Mouse (Mus musculus) thymus, adult 18-20 months (tissue): ENCODE results near the gene Gtf3c2.
A peak's percentile ranks its signal among the peaks of the same experiment; 100 is the strongest.
"Not testable (repeated sequence)": the region's sequence is repeated elsewhere in the genome, so short reads cannot be mapped to it uniquely, and the experiment has no call there.

Experiments
- DNase-seq, 2 experiments: peaks; one replicate each; pipeline ENCODE4 v3.0.0; 2022; ENCODE audit warnings: mixed read lengths in 2 of 2

The Gtf3c2 gene

DNA sequence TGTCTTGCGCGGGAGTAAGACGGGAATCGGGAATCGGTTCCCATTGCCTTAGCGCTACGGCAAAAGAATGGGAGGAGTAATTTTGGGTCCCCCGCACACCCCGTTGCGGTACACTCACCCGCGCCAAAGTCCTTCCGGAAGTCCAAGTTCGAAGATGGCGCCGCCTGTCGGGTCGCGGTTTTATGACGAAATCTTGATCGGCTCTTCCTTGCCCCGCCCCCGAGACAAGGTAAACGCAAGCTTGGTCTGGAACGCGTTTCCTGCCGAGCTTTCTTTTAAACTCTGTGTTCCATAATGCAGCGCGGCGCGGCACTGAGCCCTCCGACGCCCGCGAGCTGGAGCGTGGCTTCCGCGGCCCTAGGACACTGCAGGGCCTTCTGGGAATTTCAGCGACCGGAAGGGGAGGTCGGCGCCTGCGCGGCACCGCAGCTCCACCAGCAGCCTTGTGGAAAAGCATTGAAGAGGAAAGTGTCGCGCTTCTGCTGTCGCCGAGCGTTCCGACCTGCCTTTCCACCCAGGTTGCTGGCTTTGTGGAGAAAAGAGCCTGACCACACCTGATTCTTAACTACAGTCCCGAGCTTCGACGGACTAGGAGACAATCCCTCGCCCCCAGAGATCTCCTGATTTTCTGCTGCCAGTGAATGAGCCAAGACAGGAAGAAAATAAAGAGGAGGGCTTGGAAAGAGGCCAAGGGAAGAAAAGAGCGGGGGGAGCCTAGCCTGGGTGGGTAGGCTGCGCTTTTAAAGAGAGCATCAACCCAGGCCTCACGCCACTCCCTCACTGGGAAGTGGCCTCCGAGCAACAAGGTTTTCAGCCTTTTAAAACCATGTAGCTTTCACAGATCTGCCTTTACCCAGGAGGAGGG lies at the start of gene Gtf3c2, which contains the start of gene Gm29609:
TSS of gene Gtf3c2 (minus strand) at position 379 of the 865 bp plus-strand sequence.
TSS of gene Gm29609 (minus strand) at position 146 of the 865 bp plus-strand sequence.
- DNase-seq: peak; percentile 89 to 95

DNA sequence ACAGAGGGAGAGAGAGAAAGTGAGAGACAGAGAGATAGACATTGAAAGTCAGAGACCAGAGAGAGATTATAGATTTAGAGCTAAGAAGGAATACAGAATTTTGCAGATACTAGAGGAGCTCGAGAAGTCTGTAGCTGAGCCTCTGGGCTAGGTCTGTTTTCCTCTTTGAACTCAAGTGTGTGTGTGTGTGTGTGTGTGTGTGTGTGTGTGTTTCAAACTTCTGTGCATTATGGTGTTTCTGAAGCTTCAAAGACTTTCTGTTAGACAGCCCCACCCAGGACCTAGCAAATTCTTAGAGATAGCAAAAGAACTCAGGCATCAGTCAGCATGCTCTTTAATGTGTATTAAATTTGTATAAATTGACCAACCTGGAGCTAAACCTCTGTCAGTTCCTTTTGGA lies 46.7 kb upstream of the Gtf3c2 start:
- no peak for DNase-seq

DNA sequence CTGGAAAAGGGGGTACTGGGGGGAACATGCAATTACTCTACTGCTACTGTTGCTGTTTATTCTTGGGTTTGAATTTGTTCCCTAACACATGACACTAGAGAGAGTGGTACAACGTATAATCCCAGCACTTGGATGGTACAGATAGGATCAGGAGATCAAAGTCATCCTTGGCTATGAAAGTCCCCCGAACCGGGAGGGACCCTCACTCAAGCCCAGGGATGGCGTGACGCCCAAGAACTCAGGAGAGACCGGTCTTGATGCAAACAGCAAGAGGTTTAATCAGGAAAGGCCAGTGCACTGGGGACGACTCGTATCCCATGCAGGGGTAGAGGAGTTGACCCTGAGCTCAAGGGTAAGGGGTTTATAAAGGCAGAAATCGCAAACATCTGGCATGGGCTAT lies 42.8 kb upstream of the Gtf3c2 start:
- no peak for DNase-seq

DNA sequence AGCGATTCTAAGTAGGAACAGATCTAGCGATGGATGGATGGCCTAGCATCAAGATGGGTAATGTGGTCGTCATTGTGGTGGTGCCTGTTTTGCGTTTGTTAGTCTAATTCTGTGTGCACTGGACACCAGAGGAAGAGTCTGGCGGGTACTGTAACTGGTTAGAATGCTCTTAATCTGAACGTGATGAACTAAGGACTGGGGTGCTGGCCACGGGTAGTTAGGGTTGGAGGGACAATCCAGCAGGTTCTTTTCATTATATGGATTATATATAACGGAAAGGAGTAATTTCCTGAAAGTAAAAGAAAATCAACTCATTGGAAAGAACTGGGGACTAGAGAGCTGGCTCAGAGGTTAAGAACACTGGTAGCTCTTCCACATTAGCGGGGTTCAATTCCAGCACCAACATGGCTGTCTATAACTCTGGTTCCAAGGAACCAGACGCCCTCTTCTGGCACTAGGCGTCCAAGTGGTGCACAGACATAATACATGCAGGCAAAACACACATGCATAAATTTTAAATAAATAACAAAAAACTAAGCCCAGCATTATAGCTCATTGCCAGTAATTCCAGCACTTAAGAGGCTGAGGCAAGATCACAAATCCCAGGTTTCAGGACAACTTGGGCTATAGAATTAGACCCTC lies 41.5 kb upstream of the Gtf3c2 start:
- peak in 1 of 2 experiments; percentile 38 for DNase-seq

DNA sequence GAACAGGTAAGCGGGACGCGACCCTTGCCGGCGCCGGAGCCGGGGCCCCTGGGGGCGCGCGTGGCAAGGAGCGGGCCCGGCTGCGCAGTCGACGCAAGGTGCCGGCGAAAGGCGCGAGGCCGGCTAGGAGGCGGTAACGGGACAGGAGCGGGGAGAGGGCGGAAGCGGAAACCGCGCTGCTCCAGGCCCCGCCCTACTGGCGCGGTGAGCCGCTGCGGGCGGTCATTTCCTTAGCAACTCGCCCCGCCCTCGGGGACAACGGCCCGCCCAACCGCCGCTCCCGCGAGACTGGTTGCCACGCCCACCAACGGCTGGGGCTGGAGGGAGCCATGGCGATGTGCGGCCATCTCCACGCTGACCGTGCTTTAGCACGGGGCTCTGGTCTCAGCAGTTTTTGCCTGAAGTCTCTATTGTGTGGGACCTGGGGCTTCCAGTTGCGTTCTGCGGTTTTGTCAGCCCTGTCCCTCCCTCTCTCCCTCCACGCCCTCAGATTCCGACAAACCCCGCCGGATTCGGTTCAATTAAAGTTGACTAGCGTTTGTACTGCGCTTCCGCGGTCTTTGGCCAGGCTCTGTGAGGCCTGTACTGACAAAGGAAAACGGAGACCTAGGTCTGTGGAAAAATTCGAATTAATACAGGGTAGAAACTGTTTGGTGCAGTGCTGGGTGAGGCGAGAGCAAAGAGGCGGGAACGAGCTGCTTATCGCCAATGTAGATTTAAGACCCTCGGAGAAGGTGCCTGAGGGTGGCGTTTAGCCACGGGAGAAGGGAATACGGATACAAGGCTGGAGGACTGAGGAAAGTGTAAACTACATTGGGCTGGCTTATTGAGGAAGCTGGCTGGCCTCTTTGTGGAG lies 40.7 kb upstream of the Gtf3c2 start, which contains the start of gene Ppm1g:
TSS of gene Ppm1g (minus strand) at position 240 of the 856 bp plus-strand sequence.
- peak; percentile 92 to 93 for DNase-seq

DNA sequence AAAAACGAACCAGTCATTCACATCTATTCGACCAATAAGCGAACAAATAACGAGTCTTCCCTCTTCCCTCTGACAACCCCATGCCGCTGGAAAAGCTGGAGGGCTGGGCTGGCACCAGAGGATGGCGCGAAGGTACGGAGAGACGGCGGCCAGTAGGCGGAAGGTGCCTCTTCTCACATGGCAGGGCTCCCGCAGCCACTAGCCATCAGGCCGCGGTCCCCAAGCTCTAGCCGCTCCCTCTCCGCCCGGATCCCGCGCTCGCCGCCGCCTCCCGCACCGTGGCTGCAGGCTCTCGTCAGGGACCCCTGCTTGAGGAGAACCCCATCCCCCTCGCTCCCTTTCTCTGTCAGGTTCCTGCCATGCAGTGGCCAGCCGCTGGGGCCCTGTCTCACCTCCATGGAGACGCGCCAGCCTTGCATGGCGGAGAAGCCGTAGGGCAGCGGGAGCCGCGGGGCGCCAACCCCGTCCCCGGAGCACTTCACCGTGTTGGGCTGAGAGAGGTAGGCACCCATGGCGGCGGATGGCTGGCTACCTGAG lies 40.0 kb upstream of the Gtf3c2 start:
- no peak for DNase-seq

DNA sequence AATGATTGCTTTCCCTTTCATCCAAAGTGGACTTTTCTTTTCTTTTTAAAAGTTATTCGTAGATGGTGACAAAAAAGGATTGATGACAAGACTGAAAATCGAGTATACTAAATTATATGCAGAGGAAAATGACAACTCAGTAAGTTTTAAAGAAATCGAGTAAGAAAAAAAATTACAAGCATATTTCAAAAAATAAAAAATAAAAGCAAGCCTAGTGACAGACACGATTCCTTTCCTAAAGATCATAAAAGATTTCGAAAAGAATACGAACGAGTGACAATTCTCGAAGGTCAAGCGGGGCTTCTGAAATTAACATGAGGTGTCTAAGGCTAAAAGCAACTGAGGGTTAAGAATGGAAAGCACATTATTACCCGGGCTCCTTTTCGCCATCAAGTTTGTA lies 39.5 kb upstream of the Gtf3c2 start:
- DNase-seq: no peak

DNA sequence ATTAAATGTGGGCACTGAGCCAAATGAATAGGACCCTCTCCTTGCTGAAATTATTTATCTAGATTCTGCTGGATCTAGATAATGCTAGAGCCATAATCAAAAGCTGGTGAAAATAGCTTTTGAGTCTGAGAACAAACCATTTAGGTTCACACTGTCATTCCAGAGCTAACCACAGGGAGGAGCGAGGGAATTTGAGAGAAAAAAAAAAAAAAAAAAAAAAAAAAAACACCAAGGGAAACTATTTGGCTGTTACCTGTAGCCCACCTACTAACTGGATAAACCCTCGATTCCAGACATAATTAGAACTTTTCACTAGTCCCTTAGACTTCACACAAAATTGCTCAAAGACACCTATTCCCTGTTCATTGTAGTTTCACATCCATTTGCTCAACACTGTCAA lies 39.1 kb upstream of the Gtf3c2 start:
- no peak for DNase-seq

DNA sequence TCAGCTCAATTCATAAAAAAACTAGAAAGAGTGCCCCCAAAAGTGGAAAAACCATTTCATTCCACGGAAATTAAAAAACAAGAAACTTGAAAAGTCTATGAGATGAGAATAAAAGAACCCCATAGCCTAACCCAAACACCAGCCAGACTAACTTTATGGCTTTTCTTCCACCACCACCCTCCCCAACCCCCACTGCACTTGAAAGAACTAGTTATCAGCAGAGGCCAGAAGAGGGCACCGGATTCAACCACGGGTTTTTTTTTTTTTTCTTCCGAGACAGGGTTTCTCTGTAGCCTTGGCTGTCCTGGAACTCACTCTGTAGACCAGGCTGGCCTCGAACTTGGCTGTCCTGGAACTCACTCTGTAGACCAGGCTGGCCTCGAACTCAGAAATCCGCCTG lies 38.4 kb upstream of the Gtf3c2 start:
- DNase-seq: no peak

DNA sequence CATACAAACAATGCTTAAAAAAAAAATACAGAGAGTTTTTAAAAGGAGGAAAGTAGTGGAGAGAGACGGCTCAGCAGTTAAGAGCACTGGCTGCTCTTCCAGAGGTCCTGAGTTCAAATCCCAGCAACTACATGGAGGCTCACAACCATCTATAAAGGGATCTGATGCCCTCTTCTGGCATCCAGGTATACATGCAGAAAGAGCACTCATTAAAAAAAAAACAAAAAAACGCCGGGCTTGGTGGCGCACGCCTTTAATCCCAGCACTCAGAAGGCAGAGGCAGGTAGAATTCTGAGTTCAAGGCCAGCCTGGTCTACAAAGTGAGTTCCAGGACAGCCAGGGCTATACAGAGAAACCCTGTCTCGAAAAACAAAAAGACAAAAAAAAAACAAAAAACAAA lies 36.6 kb upstream of the Gtf3c2 start:
- DNase-seq: not testable (repeated sequence)

DNA sequence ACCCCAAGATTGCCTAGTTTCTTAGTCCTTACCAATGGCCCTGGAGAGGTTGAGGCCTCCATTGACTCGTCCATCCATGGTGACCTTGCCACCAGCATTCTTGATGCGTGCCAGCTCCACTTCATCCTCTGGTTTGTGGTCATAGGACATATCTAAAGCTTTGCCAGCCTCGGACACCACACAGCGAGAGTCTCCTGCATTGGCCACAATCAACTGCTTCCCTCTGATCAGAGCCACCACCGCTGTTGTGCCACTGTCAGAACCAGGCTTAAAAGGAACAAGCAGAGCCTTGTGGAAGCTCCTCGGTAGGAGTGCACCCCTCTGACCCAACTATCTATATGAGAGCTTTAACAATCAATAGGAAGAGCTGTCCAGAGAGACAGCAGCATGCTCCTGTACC lies 24.5 kb upstream of the Gtf3c2 start:
- DNase-seq: no peak

DNA sequence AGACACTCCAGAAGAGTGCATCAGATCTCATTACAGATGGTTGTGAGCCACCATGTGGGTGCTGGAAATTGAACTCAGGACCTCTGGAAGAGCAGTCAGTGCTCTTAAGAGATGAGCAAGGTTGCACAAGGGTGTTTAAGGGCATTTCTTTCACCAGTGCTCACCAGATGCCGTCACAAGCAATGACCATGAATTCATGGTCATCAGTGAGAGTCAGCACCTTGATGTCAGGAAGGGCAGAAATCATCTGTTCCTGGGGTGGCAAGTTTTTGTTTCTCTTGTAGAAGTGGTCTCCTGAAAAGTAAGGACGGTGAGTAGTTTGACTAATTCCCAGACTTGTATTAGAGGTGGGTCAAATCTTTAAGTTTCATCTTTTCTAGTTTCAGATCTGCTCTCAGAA lies 23.9 kb upstream of the Gtf3c2 start:
- no peak for DNase-seq

DNA sequence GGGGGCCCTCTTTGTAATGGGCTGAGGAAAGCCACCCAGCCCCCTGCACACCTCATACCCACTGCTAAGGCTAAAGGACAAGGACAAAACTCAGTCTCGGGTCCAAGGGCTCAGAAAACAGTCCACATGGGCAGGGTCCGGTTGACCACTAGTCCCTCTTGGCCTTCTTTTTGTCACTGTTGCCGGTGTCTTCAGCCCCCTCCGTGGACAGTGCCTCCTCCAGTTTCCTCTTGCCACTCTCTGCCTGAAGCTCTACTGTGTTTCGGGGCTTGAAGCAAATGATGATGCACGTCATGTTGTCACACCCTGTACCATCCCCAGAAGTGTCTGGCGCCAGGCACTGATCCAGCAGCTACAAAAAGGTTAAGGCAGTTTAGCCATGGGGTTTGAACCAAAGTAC lies 23.0 kb upstream of the Gtf3c2 start:
- no peak for DNase-seq

DNA sequence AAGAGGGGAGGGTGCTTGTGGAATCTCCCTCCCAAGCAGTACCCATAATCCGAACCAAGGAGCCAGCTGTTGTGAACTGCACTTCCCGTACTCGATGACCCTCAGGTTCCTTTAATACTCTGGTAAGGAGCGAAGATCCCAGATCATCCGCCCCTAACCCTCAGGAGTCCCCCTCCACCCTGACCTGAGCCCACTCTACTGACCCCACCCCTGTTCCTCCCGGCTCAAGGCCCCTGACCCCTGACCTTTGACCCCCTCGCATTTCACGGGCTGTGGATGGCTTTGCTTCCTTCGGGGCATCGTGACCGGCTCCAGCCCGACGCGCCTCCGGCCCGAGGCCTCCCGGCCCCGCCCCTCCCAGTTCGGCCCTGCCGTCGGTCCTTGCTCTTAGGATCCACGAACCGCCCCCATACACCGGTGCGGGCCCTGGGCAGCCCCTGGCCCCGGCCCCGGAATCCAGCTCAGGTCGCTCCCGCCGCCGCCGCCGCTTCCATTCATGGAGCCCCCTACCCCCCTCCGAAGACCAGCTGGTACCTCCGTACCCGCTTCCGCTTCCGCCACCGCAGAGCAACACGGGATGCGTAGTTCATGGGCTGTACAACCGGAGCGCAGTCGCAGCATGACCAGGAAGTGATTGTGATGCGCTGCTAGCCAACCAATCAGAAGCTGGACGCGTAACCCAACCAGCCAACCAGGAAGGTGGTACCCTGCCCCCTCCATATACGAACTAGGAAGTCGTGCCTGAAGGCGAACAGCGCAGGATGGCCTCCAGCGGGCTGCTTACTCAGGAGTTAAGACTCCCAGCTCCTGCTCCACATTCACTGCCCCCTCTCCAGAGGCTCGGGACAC lies 22.0 kb upstream of the Gtf3c2 start, which contains the start of gene Zfp513:
TSS of gene Zfp513 (minus strand) at position 562 of the 849 bp plus-strand sequence.
- peak; percentile 95 to 97 for DNase-seq

DNA sequence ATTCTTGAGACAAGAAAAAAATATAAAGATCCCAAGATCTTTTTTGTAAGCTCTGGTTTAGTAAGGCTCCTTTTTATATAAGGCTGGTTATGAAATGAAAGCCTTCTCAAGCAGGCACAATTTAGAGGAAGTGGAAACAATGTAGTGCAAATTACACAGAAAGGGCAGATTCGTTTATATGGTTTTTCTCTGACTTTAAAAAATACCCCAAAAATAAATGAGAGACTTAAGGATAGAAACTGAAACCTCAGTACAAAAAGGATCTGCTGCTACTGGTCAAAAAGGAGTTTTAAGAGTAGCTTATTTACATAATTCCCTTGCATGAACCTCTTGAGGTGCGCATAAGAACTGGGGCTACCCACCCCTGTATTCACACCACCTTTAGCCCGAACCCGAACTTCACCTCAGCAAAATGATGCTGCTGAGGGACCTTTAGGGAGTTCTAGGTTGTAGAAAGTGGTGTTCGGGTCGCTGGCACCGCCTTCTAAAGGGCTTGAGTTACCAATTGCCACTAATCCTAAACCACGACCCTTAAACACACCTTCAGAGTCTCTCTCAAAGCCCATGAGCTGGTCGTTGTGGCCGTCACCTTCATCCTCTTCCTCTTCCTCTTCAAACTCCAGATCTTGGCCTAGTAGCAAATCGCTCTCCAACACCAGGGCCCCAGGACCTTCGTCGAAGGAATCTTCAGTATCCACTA lies 21.2 kb upstream of the Gtf3c2 start:
- DNase-seq: no peak

DNA sequence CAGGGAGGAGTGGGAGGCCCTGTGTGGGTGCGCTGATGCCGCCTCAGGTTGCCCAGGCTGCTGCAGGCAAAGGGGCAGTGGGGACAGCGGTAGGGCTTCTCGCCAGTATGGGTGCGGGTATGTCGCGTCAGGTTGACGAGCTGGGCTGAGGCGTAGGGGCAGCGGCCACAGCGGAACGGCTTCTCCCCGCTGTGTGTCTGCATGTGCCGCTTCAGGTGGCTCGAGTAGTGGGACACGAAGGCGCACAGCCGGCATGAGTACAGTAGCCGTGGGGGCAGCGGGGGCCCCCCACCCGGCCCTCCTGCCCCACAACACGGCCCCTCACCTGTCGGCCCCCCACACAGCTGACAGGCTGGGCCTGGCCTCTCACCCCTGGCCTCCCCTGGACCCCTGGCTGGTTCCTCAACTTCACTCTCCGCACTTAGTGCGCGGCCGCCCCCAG lies 20.4 kb upstream of the Gtf3c2 start:
- no peak for DNase-seq

DNA sequence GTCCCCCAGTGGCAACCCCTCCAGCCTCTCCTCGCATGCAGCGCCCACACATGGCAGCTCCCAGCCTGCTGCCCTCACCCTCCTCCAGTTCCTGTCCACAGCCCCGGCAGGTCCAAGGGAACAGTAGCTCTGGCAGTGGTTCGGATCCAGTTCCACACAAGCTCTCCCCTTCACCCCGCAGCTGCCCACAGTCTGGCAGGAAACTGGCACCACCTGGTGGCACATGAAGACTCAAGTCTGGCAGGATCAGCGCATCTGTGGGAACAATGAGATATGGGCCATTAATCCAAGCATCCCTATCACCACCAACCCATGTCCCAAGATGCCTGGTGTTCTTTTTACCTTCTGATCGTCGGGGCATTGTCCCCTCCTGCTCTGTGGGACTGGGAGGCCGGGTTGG lies 19.9 kb upstream of the Gtf3c2 start:
- DNase-seq: no peak

DNA sequence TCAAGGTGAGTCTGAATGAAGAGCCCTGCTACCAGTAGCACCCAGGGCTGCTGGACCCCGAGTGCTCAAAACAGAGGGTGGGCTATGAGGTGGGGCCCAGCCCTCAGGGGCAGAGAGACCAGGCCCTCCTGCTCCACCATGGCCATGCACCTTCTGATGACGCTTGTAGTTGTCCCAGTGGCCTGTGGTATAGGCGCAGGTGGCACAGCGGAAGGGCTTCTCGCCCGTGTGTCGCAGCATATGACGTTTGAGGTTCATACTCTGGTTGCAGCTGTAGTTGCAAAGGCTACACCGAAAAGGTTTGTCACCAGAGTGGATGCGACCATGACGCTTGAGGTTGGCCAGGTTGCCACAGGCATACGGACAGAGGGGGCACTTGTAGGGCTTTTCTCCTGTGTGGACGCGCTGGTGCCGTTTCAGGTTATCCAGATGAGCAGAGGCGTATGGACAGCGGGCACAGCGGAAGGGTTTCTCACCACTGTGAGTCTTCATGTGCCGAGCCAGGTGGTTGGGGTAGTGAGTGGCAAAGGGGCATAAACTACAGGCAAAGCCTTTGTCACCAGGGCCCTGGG lies 19.5 kb upstream of the Gtf3c2 start:
- no peak for DNase-seq

DNA sequence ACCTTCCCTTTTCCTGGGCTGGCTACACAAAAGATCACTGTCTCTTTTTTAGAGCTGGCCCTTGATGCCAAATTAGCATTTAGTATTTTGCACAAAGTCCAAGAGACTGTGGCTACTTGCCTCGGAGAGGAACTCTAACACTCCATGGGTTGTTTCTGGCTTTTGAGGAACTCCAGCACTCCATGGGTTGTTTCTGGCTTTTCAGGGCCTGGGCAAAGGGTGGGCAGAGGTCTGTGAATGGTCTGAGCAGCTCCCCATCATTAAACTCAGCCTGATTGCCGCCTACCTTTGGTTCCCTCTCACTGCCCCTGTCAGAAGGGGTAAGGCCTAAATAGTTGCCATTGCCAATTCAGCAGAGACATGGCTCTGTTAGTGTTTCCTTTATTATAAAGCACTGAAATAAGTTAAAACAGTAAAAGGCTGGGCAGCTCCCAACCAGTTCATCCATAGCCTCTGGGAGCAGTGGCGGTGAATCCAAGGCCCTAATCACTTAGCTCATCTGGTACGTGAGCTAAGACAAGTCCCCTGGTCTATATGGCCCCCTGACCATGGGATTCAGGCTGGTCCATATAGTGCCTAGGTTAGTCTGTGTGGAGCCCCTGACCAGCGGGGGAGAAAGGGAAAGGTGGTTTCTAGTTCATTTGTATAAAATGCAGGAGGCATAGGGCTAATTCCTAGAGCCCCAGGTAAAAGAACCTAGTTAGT lies 18.8 kb upstream of the Gtf3c2 start:
- no peak for DNase-seq

DNA sequence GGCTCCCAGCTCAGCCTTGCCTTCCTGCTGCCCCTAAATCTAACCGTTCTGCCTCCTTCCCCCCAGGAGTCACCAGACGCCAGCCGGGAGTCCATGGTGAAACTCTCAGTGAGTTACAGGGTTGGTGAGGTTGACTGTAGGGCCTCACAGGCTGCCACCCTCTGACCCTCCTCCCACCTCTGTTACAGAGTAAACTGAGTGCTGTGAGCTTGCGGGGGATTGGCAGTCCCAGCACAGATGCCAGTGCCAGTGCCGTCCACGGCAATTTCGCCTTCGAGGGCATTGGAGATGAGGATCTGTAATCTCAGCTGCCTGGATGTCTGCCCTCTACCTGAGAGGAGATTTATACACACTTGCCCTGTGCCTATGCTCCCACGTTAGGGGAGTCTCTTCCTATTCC lies 18.2 kb upstream of the Gtf3c2 start:
- DNase-seq: no peak
